Mouse (Mus musculus) myocyte (in vitro differentiated cells): Measurements from ENCODE around the gene Entpd5.

Experiments
- CEBPB ChIP-seq: IDR thresholded peaks from 2 replicates; pipeline ENCODE4 v1.6.1; 2011; ENCODE audit warnings: mild to moderate bottlenecking, moderate library complexity; ENCODE audit not compliant: poor library complexity, insufficient read depth, severe bottlenecking
- E2F4 ChIP-seq: IDR thresholded peaks from one replicate; pipeline ENCODE4 v1.6.1; 2011; ENCODE audit warnings: mild to moderate bottlenecking, control low read depth, moderate library complexity; ENCODE audit not compliant: insufficient read depth
- MAX ChIP-seq: IDR thresholded peaks from one replicate; pipeline ENCODE4 v1.6.1; 2011; ENCODE audit warnings: low read depth, mild to moderate bottlenecking, control low read depth
- MYOD1 ChIP-seq, 3 experiments: IDR thresholded peaks; one replicate each; pipeline ENCODE4 v1.6.1; 2011; ENCODE audit warnings: control low read depth in 2 of 3, low read depth in 2 of 3, mild to moderate bottlenecking in 2 of 3, moderate library complexity in 1 of 3; ENCODE audit not compliant: insufficient read length in 2 of 3, control insufficient read depth in 1 of 3
- POLR2A ChIP-seq: IDR thresholded peaks from one replicate; pipeline ENCODE4 v1.6.1; 2011; ENCODE audit warnings: low read depth, mild to moderate bottlenecking, control low read depth, moderate library complexity; ENCODE audit not compliant: insufficient read length
- POLR2AphosphoS2 ChIP-seq: IDR thresholded peaks from one replicate; pipeline ENCODE4 v1.6.1; 2011; ENCODE audit warnings: low read depth, control low read depth; ENCODE audit not compliant: insufficient read length
- REST ChIP-seq: IDR thresholded peaks from one replicate; pipeline ENCODE4 v1.6.1; 2011; ENCODE audit warnings: mild to moderate bottlenecking, control low read depth, moderate library complexity; ENCODE audit not compliant: insufficient read depth, insufficient read length
- SRF ChIP-seq: IDR thresholded peaks from one replicate; pipeline ENCODE4 v1.6.1; 2011; ENCODE audit warnings: low read depth; ENCODE audit not compliant: control insufficient read depth, insufficient read length
- TCF12 ChIP-seq: IDR thresholded peaks from one replicate; pipeline ENCODE4 v1.6.1; 2011; ENCODE audit warnings: mild to moderate bottlenecking, control low read depth; ENCODE audit not compliant: poor library complexity, insufficient read depth, severe bottlenecking
- TCF3 ChIP-seq: IDR thresholded peaks from one replicate; pipeline ENCODE4 v1.6.1; 2011; ENCODE audit warnings: low read depth, control low read depth; ENCODE audit not compliant: insufficient read length
- USF1 ChIP-seq: IDR thresholded peaks from one replicate; pipeline ENCODE4 v1.6.1; 2011; ENCODE audit warnings: low read depth, mild to moderate bottlenecking, control low read depth, moderate library complexity

GRCm38 (mm10) chr12:84396947-84397679 is 11.7 kb downstream of the Entpd5 start:
- TF ChIP-seq POLR2AphosphoS2 (no peak), POLR2A (no peak), E2F4 (no peak), USF1 (no peak), REST (no peak), MYOD1 (IDR thresholded peaks at IDR 0.05; ENCODE audit: control insufficient read depth in 1 of 3, insufficient read length in 2 of 3, low read depth in 2 of 3) (no peak), TCF12 (no peak), SRF (no peak), TCF3 (no peak), MAX (no peak), CEBPB (no peak)
